Mouse (Mus musculus) CH12.LX (cell line): ENCODE results near the gene Gnat1. TPM values are rescaled to one million over a fixed set of nuclear protein-coding genes. Genes with fewer than 3 reads are reported as not detected.

ENCODE experiments used
- DNase-seq: peaks from one replicate; pipeline ENCODE4 v3.0.0-alpha.2; 2013; ENCODE audit errors: extremely low read depth
- H3K27ac ChIP-seq: 2 replicates; pipeline ENCODE4 v1.5.1; 2012; ENCODE audit warnings: low read depth, mild to moderate bottlenecking, control low read depth, moderate library complexity; ENCODE audit not compliant: insufficient read depth
- H3K27me3 ChIP-seq: replicated peaks from 2 replicates; pipeline ENCODE3; 2012; ENCODE audit warnings: inconsistent platforms
- H3K36me3 ChIP-seq, 2 experiments: replicated peaks in 1 of 2; 2 replicates each; pipeline versions ENCODE3 to v1.6.1; 2012; ENCODE audit warnings: inconsistent platforms in 1 of 2, low read length in 1 of 2, mild to moderate bottlenecking in 1 of 2, mixed read lengths in 1 of 2, moderate library complexity in 1 of 2; ENCODE audit not compliant: control insufficient read depth in 1 of 2, insufficient read depth in 1 of 2
- H3K4me1 ChIP-seq, 2 experiments: 2 replicates each; pipeline ENCODE4 v1.6.1; 2012; ENCODE audit warnings: inconsistent platforms in 1 of 2, moderate library complexity in 1 of 2; ENCODE audit not compliant: insufficient read depth in 2 of 2, control insufficient read depth in 1 of 2
- H3K4me2 ChIP-seq: 2 replicates; pipeline ENCODE4 v1.6.1; 2012; ENCODE audit warnings: low read depth, mild to moderate bottlenecking, control low read depth; ENCODE audit not compliant: poor library complexity, insufficient read depth, severe bottlenecking
- H3K4me3 ChIP-seq, 3 experiments: fragments of 150-350 bp in 1 of 3; sonication (generic) in 1 of 3; replicated peaks in 1 of 3; 2 replicates each; pipeline versions ENCODE3 to v1.5.1; 2011 to 2012; ENCODE audit warnings: low read depth in 2 of 3, low read length in 2 of 3, mild to moderate bottlenecking in 2 of 3, moderate library complexity in 2 of 3, control low read depth in 1 of 3, improper control_type of control experiment in 1 of 3, inconsistent platforms in 1 of 3, mixed read lengths in 1 of 3; ENCODE audit not compliant: poor library complexity in 1 of 3
- H3K79me2 ChIP-seq: replicated peaks from 2 replicates; pipeline ENCODE4 v1.6.1; 2012; ENCODE audit warnings: mild to moderate bottlenecking, moderate library complexity; ENCODE audit not compliant: control insufficient read depth, poor library complexity, insufficient read depth, severe bottlenecking; ENCODE audit errors: extremely low read depth
- H3K9ac ChIP-seq: 2 replicates; pipeline ENCODE4 v1.6.1; 2012; ENCODE audit warnings: low read depth, mild to moderate bottlenecking, control low read depth, moderate library complexity; ENCODE audit not compliant: insufficient read depth
- H3K9me3 ChIP-seq: replicated peaks from 2 replicates; pipeline ENCODE3; 2012; ENCODE audit warnings: low read length, inconsistent platforms, mixed read lengths
- BHLHE40 ChIP-seq: IDR thresholded peaks from 2 replicates; pipeline ENCODE4 v1.6.1; 2011; ENCODE audit warnings: mild to moderate bottlenecking, low read depth, low read length, improper control_type of control experiment
- CHD1 ChIP-seq: IDR thresholded peaks from 2 replicates; pipeline ENCODE4 v1.6.1; 2012; ENCODE audit warnings: low read depth, low read length, improper control_type of control experiment, inconsistent platforms
- CHD2 ChIP-seq: IDR thresholded peaks from 2 replicates; pipeline ENCODE4 v1.6.1; 2011; ENCODE audit warnings: low read length, improper control_type of control experiment
- ELF1 ChIP-seq: IDR thresholded peaks from 2 replicates; pipeline ENCODE4 v1.6.1; 2014; ENCODE audit warnings: low read depth, mild to moderate bottlenecking, inconsistent platforms, low read length, improper control_type of control experiment
- ETS1 ChIP-seq: conservative IDR thresholded peaks from 2 replicates; pipeline ENCODE4 v1.6.1; 2012; ENCODE audit warnings: low read depth, mild to moderate bottlenecking, inconsistent platforms, low read length, improper control_type of control experiment, moderate library complexity
- GABPA ChIP-seq: IDR thresholded peaks from 2 replicates; pipeline ENCODE4 v1.6.1; 2012; ENCODE audit warnings: low read depth, low read length, improper control_type of control experiment, inconsistent platforms; ENCODE audit not compliant: insufficient replicate concordance
- HCFC1 ChIP-seq: IDR thresholded peaks from 2 replicates; pipeline ENCODE4 v1.6.1; 2012; ENCODE audit warnings: low read depth, mild to moderate bottlenecking, inconsistent platforms, low read length, improper control_type of control experiment
- IRF4 ChIP-seq: IDR thresholded peaks from 2 replicates; pipeline ENCODE4 v1.6.1; 2014; ENCODE audit warnings: low read depth, mild to moderate bottlenecking, inconsistent platforms, low read length, improper control_type of control experiment
- JUN ChIP-seq: IDR thresholded peaks from 2 replicates; pipeline ENCODE4 v1.6.1; 2011; ENCODE audit warnings: low read depth, mild to moderate bottlenecking, low read length, improper control_type of control experiment, moderate library complexity; ENCODE audit not compliant: insufficient read depth
- KAT2A ChIP-seq: IDR thresholded peaks from 2 replicates; pipeline ENCODE4 v1.6.1; 2012; ENCODE audit warnings: low read length, improper control_type of control experiment, inconsistent platforms; ENCODE audit not compliant: insufficient replicate concordance
- MAFK ChIP-seq: IDR thresholded peaks from 2 replicates; pipeline ENCODE4 v1.6.1; 2011; ENCODE audit warnings: low read length, improper control_type of control experiment; ENCODE audit not compliant: insufficient replicate concordance
- MAZ ChIP-seq: IDR thresholded peaks from 2 replicates; pipeline ENCODE4 v1.6.1; 2012; ENCODE audit warnings: low read depth, mild to moderate bottlenecking, inconsistent platforms, low read length, improper control_type of control experiment, moderate library complexity
- MEF2A ChIP-seq: IDR thresholded peaks from 2 replicates; pipeline ENCODE4 v1.6.1; 2014; ENCODE audit warnings: low read depth, mild to moderate bottlenecking, inconsistent platforms, low read length, improper control_type of control experiment, borderline replicate concordance
- MXI1 ChIP-seq: IDR thresholded peaks from 2 replicates; pipeline ENCODE4 v1.6.1; 2011; ENCODE audit warnings: mild to moderate bottlenecking, low read depth, low read length, improper control_type of control experiment
- MYC ChIP-seq: IDR thresholded peaks from 2 replicates; pipeline ENCODE4 v1.6.1; 2011; ENCODE audit warnings: low read depth, mild to moderate bottlenecking, improper control_type of control experiment, low read length
- NELFE ChIP-seq: IDR thresholded peaks from 2 replicates; pipeline ENCODE4 v1.6.1; 2011; ENCODE audit warnings: low read depth, low read length, improper control_type of control experiment
- NRF1 ChIP-seq: IDR thresholded peaks from 2 replicates; pipeline ENCODE4 v1.6.1; 2014; ENCODE audit warnings: low read depth, mild to moderate bottlenecking, inconsistent platforms, low read length, improper control_type of control experiment, moderate library complexity
- POLR2A ChIP-seq: IDR thresholded peaks from 2 replicates; pipeline ENCODE4 v1.6.1; 2011; ENCODE audit warnings: low read depth, mild to moderate bottlenecking, improper control_type of control experiment, low read length
- POLR2AphosphoS2 ChIP-seq: IDR thresholded peaks from 2 replicates; pipeline ENCODE4 v1.6.1; 2011; ENCODE audit warnings: low read depth, low read length, improper control_type of control experiment
- RAD21 ChIP-seq: IDR thresholded peaks from 2 replicates; pipeline ENCODE4 v1.6.1; 2011; ENCODE audit warnings: low read depth, mild to moderate bottlenecking, low read length, improper control_type of control experiment, moderate library complexity
- RCOR1 ChIP-seq: conservative IDR thresholded peaks from 2 replicates; pipeline ENCODE4 v1.6.1; 2012; ENCODE audit warnings: low read depth, mild to moderate bottlenecking, inconsistent platforms, low read length, improper control_type of control experiment
- SIN3A ChIP-seq: IDR thresholded peaks from 2 replicates; pipeline ENCODE4 v1.6.1; 2012; ENCODE audit warnings: low read length, improper control_type of control experiment, inconsistent platforms
- TBP ChIP-seq: conservative IDR thresholded peaks from 2 replicates; pipeline ENCODE4 v1.6.1; 2011; ENCODE audit warnings: low read depth, low read length, improper control_type of control experiment
- TCF12 ChIP-seq: IDR thresholded peaks from 2 replicates; pipeline ENCODE4 v1.6.1; 2014; ENCODE audit warnings: low read depth, mild to moderate bottlenecking, inconsistent platforms, low read length, improper control_type of control experiment
- UBTF ChIP-seq: IDR thresholded peaks from 2 replicates; pipeline ENCODE4 v1.6.1; 2012; ENCODE audit warnings: low read depth, mild to moderate bottlenecking, inconsistent platforms, low read length, improper control_type of control experiment, moderate library complexity
- USF1 ChIP-seq: IDR thresholded peaks from 2 replicates; pipeline ENCODE4 v1.6.1; 2014; ENCODE audit warnings: low read depth, mild to moderate bottlenecking, inconsistent platforms, low read length, improper control_type of control experiment
- USF2 ChIP-seq: conservative IDR thresholded peaks from 2 replicates; pipeline ENCODE4 v1.6.1; 2011; ENCODE audit warnings: low read depth, low read length, improper control_type of control experiment
- ZMIZ1 ChIP-seq: IDR thresholded peaks from 2 replicates; pipeline ENCODE4 v1.6.1; 2012; ENCODE audit warnings: low read depth, mild to moderate bottlenecking, inconsistent platforms, low read length, improper control_type of control experiment
- ZNF384 ChIP-seq: IDR thresholded peaks from 2 replicates; pipeline ENCODE4 v1.6.1; 2012; ENCODE audit warnings: low read depth, low read length, improper control_type of control experiment, inconsistent platforms
- dilution Hi-C: fragments of 300-500 bp; cut with MboI; formaldehyde crosslinking; loops from 2 replicates; pipeline ENCODE4 v1.14.3; 2020; ENCODE audit warnings: low sequenced_read_pairs; ENCODE audit not compliant: extremely low pct_unique_long_range_greater_than_20kb, extremely low pct_ligation_motif_present
- in situ Hi-C: fragments of 300-500 bp; cut with MboI; formaldehyde crosslinking; loops from 3 replicates; pipeline ENCODE4 v1.14.3; 2019; ENCODE audit warnings: low sequenced_read_pairs, low pct_ligation_motif_present, low pct_unique_long_range_greater_than_20kb, mixed read lengths
- polyA plus RNA-seq: library from polyadenylated mRNA; unstranded; fragments of >175 nt; gene quantifications from 2 replicates; pipeline ENCODE4 v1.2.1, GENCODE M21; 2012; ENCODE audit warnings: low read depth; ENCODE audit not compliant: insufficient read length
- total RNA-seq, 2 experiments: library from RNA; depleted of rRNA; stranded (reverse); fragments of 300-350 nt in 1 of 2; fragments of >200 nt in 1 of 2; gene quantifications; 2 replicates each; pipeline ENCODE4 v1.2.3; 2012 to 2014

Gene Gnat1
- total and polyA plus RNA-seq, 3 experiments: 3.0 TPM; not detected in 2

- H3K9me3 ChIP-seq: no peaks in the 10 kb centered on the region
- peak overlapping the region; percentile 70; the same call in 1 of the 2 replicates for H3K27ac ChIP-seq
- dilution Hi-C loops: no loop called here
- H3K9ac ChIP-seq: peak overlapping the region; percentile 96
- in situ Hi-C loops: no loop called here
- TF ChIP-seq MAFK (no peak), NELFE (peak; percentile 68), USF2 (no peak), ELF1 (peak; percentile 92), MEF2A (no peak), TBP (peak; percentile 55; the same call in 1 of the 2 replicates), CHD1 (no peak), ETS1 (no peak), GABPA (no peak), POLR2AphosphoS2 (no peak), MXI1 (peak; percentile 62), UBTF (no peak; the same call in 1 of the 2 replicates), ZNF384 (no peak), MAZ (no peak), NRF1 (peak; percentile 41), POLR2A (peak; percentile 85), ZMIZ1 (peak; percentile 38), CHD2 (no peak), MYC (no peak), SIN3A (peak; percentile 7; the same call in 1 of the 2 replicates), USF1 (no peak), IRF4 (peak; percentile 22; the same call in 1 of the 2 replicates), RAD21 (no peak), RCOR1 (no peak), HCFC1 (peak; percentile 68), KAT2A (no peak), TCF12 (peak; percentile 83), BHLHE40 (no peak), JUN (no peak)
- peak overlapping the region; percentile 76 for H3K4me2 ChIP-seq
- H3K79me2 ChIP-seq: peaks cover 62% of the 10 kb centered on the region
- H3K4me3 ChIP-seq: peak overlapping the region; percentile 88 to 97 (median 94)
- DNase-seq: peak; percentile 82
- peaks cover 6 to 30% of the 10 kb centered on the region in 2 experiments for H3K36me3 ChIP-seq
- peaks cover 17 to 50% of the 10 kb centered on the region in 2 experiments for H3K4me1 ChIP-seq
- no peaks in the 10 kb centered on the region for H3K27me3 ChIP-seq
These were observed 46.3 kb downstream of the Gnat1 start for GRCm38 (mm10) chr9:107633091-107633660.
